Mouse (Mus musculus) forebrain, embryonic 14.5 days (tissue): ENCODE results near the gene Tmem143. TPM values are rescaled to one million over a fixed set of nuclear protein-coding genes. Genes with fewer than 3 reads are reported as not detected.

ENCODE experiments used
- ATAC-seq: fragments of 200-750 bp; cut with Nextera tagmentation; 2 replicates; pipeline ENCODE4 v1.8.0; 2017; ENCODE audit warnings: mild to moderate bottlenecking, moderate library complexity
- DNase-seq: peaks from one replicate; pipeline ENCODE4 v3.0.0-alpha.2; 2015; ENCODE audit warnings: low spot score
- H3K27ac ChIP-seq: fragments of 300-500 bp; sonication (generic); 2 replicates; pipeline ENCODE4 v1.5.1; 2014; ENCODE audit warnings: low read depth, mild to moderate bottlenecking, control low read depth, low read length, moderate library complexity
- H3K27me3 ChIP-seq: fragments of 300-500 bp; sonication (generic); replicated peaks from 2 replicates; pipeline ENCODE4 v1.6.1; 2014; ENCODE audit warnings: low read length, control low read depth, mixed read lengths; ENCODE audit not compliant: control insufficient read depth, insufficient read depth
- H3K36me3 ChIP-seq: fragments of 300-500 bp; sonication (generic); 2 replicates; pipeline ENCODE4 v1.6.1; 2014; ENCODE audit warnings: low read length, control low read depth; ENCODE audit not compliant: control insufficient read depth, insufficient read depth
- H3K4me1 ChIP-seq: fragments of 300-500 bp; sonication (generic); 2 replicates; pipeline ENCODE4 v1.6.1; 2014; ENCODE audit warnings: antibody characterized with exemption, low read length, control low read depth; ENCODE audit not compliant: control insufficient read depth, insufficient read depth
- H3K4me2 ChIP-seq: fragments of 300-500 bp; sonication (generic); 2 replicates; pipeline ENCODE4 v1.6.1; 2014; ENCODE audit warnings: mild to moderate bottlenecking, control low read depth, low read length
- H3K4me3 ChIP-seq: fragments of 300-500 bp; sonication (generic); 2 replicates; pipeline ENCODE4 v1.5.1; 2014; ENCODE audit warnings: low read depth, low read length, control low read depth
- H3K9ac ChIP-seq: fragments of 300-500 bp; sonication (generic); 2 replicates; pipeline ENCODE4 v1.6.1; 2014; ENCODE audit warnings: mild to moderate bottlenecking, low read length, control low read depth, moderate library complexity
- H3K9me3 ChIP-seq: fragments of 300-500 bp; sonication (generic); replicated peaks from 2 replicates; pipeline ENCODE4 v1.6.1; 2016; ENCODE audit warnings: low read length, control low read depth, mixed read lengths; ENCODE audit not compliant: control insufficient read depth
- WGBS: fragments of 180-500 bp; shearing (Covaris S2); extraction: QIAGEN DNeasy Blood & Tissue Kit; methylation state at CpG from one replicate; pipeline ENCODE4 v1.1.7; 2014; 5-methylcytosine and 5-hydroxymethylcytosine counted together
- polyA plus RNA-seq: library from polyadenylated mRNA; unstranded; fragments of >200 nt; fragmentation: Nextera tagmentation; extraction: Ambion mirVana; gene quantifications from 2 replicates; pipeline ENCODE4 v1.2.1, GENCODE M21; 2014

The Tmem143 gene
- polyA plus RNA-seq, 1 experiment from 2014 or later = 5.1 TPM

- Histone ChIP-seq H3K4me1 (no peaks in the 10 kb centered on the region), H3K4me2 (no peak overlapping the region), H3K9ac (no peak overlapping the region), H3K36me3 (no peaks in the 10 kb centered on the region), H3K27me3 (no peaks in the 10 kb centered on the region), H3K4me3 (no peak overlapping the region), H3K9me3 (no peaks in the 10 kb centered on the region), H3K27ac (no peak overlapping the region)
- DNase-seq (no peak), ATAC-seq (no peak)
- WGBS = 72% methylated on average over 4 of the region's 4 CpGs
Measured at GRCm38 (mm10) chr7:45949061-45949460, 52.3 kb downstream of the Tmem143 start.

- WGBS = 77% methylated on average over 4 of the region's 4 CpGs
- no peak overlapping the region for H3K4me2 ChIP-seq
- ATAC-seq (no peak), DNase-seq (no peak)
- no peak overlapping the region for H3K4me3 ChIP-seq
- H3K27me3 ChIP-seq = no peaks in the 10 kb centered on the region
- H3K27ac ChIP-seq = no peak overlapping the region
- H3K36me3 ChIP-seq = no peaks in the 10 kb centered on the region
- H3K9ac ChIP-seq = no peak overlapping the region
- no peaks in the 10 kb centered on the region for H3K9me3 ChIP-seq
- H3K4me1 ChIP-seq = no peaks in the 10 kb centered on the region
Measured at GRCm38 (mm10) chr7:45956611-45957010, 59.9 kb downstream of the Tmem143 start.

Other genes starting within 250 kb of the Tmem143 start
- 0.11 TPM in 1 of 2 replicates, not detected in the other for gene Fut2, start 230.5 kb upstream of the Tmem143 start, polyA plus RNA-seq
- gene Ntn5, start 212.9 kb upstream of the Tmem143 start, polyA plus RNA-seq = 0.28 and 0.41 TPM in 2 replicates
- 0.06 and 0.38 TPM in 2 replicates for gene Sec1, start 202.5 kb upstream of the Tmem143 start, polyA plus RNA-seq
- 22.5 and 22.8 TPM in 2 replicates for gene Car11, start 197.1 kb upstream of the Tmem143 start, polyA plus RNA-seq
- gene Dbp, start 191.9 kb upstream of the Tmem143 start, polyA plus RNA-seq = 3.6 and 3.7 TPM in 2 replicates
- gene Rpl18, start 181.5 kb upstream of the Tmem143 start, polyA plus RNA-seq = 727 and 966 TPM in 2 replicates
- gene Sphk2, start 178.9 kb upstream of the Tmem143 start, polyA plus RNA-seq = 16.3 and 19.7 TPM in 2 replicates
- gene Fam83e, start 175.7 kb upstream of the Tmem143 start, polyA plus RNA-seq = 0.11 and 0.15 TPM in 2 replicates
- not detected in 2 replicates for gene Spaca4, start 171.1 kb upstream of the Tmem143 start, polyA plus RNA-seq
- 11.8 and 18.4 TPM in 2 replicates for gene Lmtk3, start 113.2 kb upstream of the Tmem143 start, polyA plus RNA-seq
- gene Sult2b1, start 112.3 kb upstream of the Tmem143 start, polyA plus RNA-seq = 4.0 and 5.4 TPM in 2 replicates
- 286 TPM in 2 replicates for gene Cyth2, start 82.4 kb upstream of the Tmem143 start, polyA plus RNA-seq
- 0.41 and 0.78 TPM in 2 replicates for gene Kcnj14, start 72.2 kb upstream of the Tmem143 start, polyA plus RNA-seq
- 45.2 and 46.7 TPM in 2 replicates for gene Grwd1, start 66.0 kb upstream of the Tmem143 start, polyA plus RNA-seq
- gene Kdelr1, start 24.2 kb upstream of the Tmem143 start, polyA plus RNA-seq = 104 and 111 TPM in 2 replicates
- 0.52 and 0.77 TPM in 2 replicates for gene Grin2d, start 18.6 kb upstream of the Tmem143 start, polyA plus RNA-seq
- gene Syngr4, start 227 bp upstream of the Tmem143 start, polyA plus RNA-seq = 0.51 and 0.55 TPM in 2 replicates
- 27.9 and 32.8 TPM in 2 replicates for gene Emp3, start 24.5 kb downstream of the Tmem143 start, polyA plus RNA-seq
- gene Ccdc114, start 27.1 kb downstream of the Tmem143 start, polyA plus RNA-seq = 2.6 and 2.7 TPM in 2 replicates
- 0.30 and 0.33 TPM in 2 replicates for gene Abcc6, start 133.4 kb downstream of the Tmem143 start, polyA plus RNA-seq
- gene Nomo1, start 136.8 kb downstream of the Tmem143 start, polyA plus RNA-seq = 19.6 and 25.9 TPM in 2 replicates
- gene Kcnj11, start 203.8 kb downstream of the Tmem143 start, polyA plus RNA-seq = 2.7 and 3.0 TPM in 2 replicates